Mouse (Mus musculus): ENCODE data around the gene Fam170b. TPM values are rescaled to one million over a fixed set of nuclear protein-coding genes. Genes with fewer than 3 reads are reported as not detected.

Fam170b gene
- polyA plus RNA-seq (2014; fragmentation: Illumina TruSeq; extraction: RNeasy Lipid Tissue Mini Kit (QIAGEN cat#74804); ENCODE audit: low read depth, low replicate concordance): not detected

DNA sequence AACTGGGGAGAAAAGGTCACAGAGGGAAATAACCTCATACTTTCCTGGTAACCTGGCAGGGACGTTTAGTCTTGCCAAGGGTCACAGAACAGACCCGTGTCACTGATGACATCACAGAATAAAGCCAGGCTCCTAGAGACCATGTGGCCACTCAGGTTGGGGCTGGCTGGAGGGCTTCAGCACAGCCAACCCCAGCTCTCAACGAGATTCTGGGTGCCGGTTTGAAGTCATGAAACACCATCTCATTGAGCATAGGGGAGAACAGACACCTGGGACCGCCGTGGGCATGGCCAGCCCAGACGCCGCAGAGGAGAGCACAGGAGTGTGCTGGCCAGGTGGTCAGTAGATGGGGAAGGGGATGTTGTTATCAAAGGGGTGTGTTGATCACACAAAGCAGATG, at the start of gene Fam170b:
Gene Fam170b, plus strand, starts transcription at position 116 of the 400 bp plus-strand sequence.

DNA sequence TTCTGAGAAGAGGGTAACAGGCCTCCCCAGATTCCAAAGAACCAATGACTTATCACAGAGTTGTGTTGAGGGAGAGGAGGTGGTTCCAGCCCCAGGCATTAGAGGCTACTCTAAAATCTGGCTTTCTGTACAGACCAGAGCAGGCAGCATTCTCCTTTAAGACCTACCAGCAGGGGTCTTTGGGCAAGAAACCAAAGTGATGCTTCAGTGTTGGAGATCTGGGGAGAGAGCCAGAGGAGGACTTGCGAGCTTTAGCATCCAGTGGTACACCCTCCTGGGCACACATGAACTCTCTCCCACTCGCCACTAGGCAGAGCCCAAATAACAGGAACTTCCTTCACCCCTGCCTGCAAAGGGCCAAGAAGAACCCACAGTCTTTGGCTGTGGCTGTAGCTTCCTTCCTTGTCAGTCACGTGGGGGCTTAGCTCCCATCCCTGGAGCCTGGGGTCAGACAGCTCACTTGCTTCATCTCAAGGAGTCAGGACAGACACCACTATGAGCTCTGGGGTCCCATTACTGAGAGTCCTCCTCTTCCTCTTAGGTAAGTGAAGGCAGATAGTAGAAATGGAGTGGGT, 48.1 kb upstream of the Fam170b start, which contains the start of gene Tmem273:
Gene Tmem273, plus strand, starts transcription at position 408 of the 575 bp plus-strand sequence.

DNA sequence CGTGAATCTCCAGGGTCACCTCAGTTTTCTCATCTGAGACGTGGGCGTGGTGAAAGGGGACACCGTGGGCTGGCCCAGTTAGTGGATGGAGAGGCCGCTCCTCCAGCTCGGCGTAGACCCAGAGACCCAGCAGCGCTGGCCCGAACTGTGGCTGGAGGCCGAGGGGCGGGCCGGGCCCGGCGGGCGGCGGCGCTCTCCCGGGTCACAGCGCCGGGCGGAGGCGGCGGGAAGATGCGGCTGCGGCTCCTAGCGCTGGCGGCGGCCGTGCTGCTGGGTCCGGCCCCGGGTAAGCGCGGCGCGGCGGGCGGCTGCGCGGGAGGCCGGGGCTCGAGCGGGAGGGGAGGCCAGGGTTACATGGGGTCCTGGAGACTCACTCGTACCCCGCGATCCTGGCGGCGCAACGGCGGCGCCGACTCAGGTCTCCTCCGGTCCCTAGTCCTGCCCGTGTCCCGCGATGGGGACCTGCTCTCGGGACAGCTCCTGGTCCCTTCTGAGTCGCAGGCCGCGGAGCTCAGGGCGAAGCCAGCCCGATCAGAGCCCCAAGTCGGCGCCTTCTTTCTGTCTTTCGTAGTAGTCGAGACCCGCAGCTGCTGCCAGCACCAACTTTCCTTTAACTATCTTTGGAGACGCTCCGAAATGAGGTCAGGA, 23.0 kb downstream of the Fam170b start, which contains the start of gene Vstm4:
Gene Vstm4, plus strand, starts transcription at position 76 of the 648 bp plus-strand sequence.

Other genes starting within 250 kb of the Fam170b start
- 1.3 TPM for gene Prrxl1, start 234.6 kb upstream of the Fam170b start, polyA plus RNA-seq (2014; fragmentation: Illumina TruSeq; extraction: RNeasy Lipid Tissue Mini Kit (QIAGEN cat#74804); ENCODE audit: low read depth, low replicate concordance)
- gene 3425401B19Rik, start 148.7 kb upstream of the Fam170b start, polyA plus RNA-seq (2014; fragmentation: Illumina TruSeq; extraction: RNeasy Lipid Tissue Mini Kit (QIAGEN cat#74804); ENCODE audit: low read depth, low replicate concordance): 0.47 TPM
- not detected for gene Tmem273, start 48.0 kb upstream of the Fam170b start, polyA plus RNA-seq (2014; fragmentation: Illumina TruSeq; extraction: RNeasy Lipid Tissue Mini Kit (QIAGEN cat#74804); ENCODE audit: low read depth, low replicate concordance)
- gene Vstm4, start 22.8 kb downstream of the Fam170b start, polyA plus RNA-seq (2014; fragmentation: Illumina TruSeq; extraction: RNeasy Lipid Tissue Mini Kit (QIAGEN cat#74804); ENCODE audit: low read depth, low replicate concordance): 17.8 TPM
- gene Lrrc18, start 157.4 kb downstream of the Fam170b start, polyA plus RNA-seq (2014; fragmentation: Illumina TruSeq; extraction: RNeasy Lipid Tissue Mini Kit (QIAGEN cat#74804); ENCODE audit: low read depth, low replicate concordance): 1.7 TPM